Mouse (Mus musculus) right cerebral cortex, postnatal 25 days (tissue): ENCODE measurements around the gene Smpd3.

Experiments
- DNase-seq: peaks from one replicate; pipeline ENCODE4 v3.0.0; 2022

Smpd3 gene

GRCm38 (mm10) chr8:106288732-106289131 lies 49.1 kb downstream of the Smpd3 start:
- no peak for DNase-seq

GRCm38 (mm10) chr8:106287445-106287844 lies 50.3 kb downstream of the Smpd3 start:
- DNase-seq: no peak

- DNase-seq: no peak
Observed at GRCm38 (mm10) chr8:106280844-106281243, 56.9 kb downstream of the Smpd3 start.

- DNase-seq: no peak
Observed at GRCm38 (mm10) chr8:106280154-106280553, 57.6 kb downstream of the Smpd3 start.

- no peak for DNase-seq
Observed at GRCm38 (mm10) chr8:106278367-106279042, 59.3 kb downstream of the Smpd3 start.

GRCm38 (mm10) chr8:106276709-106277317 lies 61.0 kb downstream of the Smpd3 start:
- no peak for DNase-seq

GRCm38 (mm10) chr8:106273468-106273867 lies 64.3 kb downstream of the Smpd3 start:
- no peak for DNase-seq

GRCm38 (mm10) chr8:106271378-106271777 lies 66.4 kb downstream of the Smpd3 start:
- DNase-seq: no peak

- peak; percentile 74 for DNase-seq
Observed at GRCm38 (mm10) chr8:106270804-106271203, 67.0 kb downstream of the Smpd3 start.

GRCm38 (mm10) chr8:106268710-106269346 lies 69.0 kb downstream of the Smpd3 start:
- no peak for DNase-seq

GRCm38 (mm10) chr8:106265398-106265797 lies 72.4 kb downstream of the Smpd3 start:
- DNase-seq: no peak

- DNase-seq: no peak
Observed at GRCm38 (mm10) chr8:106263928-106264327, 73.9 kb downstream of the Smpd3 start.

GRCm38 (mm10) chr8:106262343-106262742 lies 75.4 kb downstream of the Smpd3 start:
- no peak for DNase-seq

GRCm38 (mm10) chr8:106260894-106261293 lies 76.9 kb downstream of the Smpd3 start:
- DNase-seq: no peak

GRCm38 (mm10) chr8:106259579-106260255 lies 78.1 kb downstream of the Smpd3 start:
- no peak for DNase-seq

- DNase-seq: no peak
Observed at GRCm38 (mm10) chr8:106258169-106258568, 79.6 kb downstream of the Smpd3 start.

- DNase-seq: no peak
Observed at GRCm38 (mm10) chr8:106250186-106250585, 87.6 kb downstream of the Smpd3 start.

- DNase-seq: no peak
Observed at GRCm38 (mm10) chr8:106237106-106237505, 100.7 kb downstream of the Smpd3 start.

- no peak for DNase-seq
Observed at GRCm38 (mm10) chr8:106234567-106235261, 103.1 kb downstream of the Smpd3 start.

- DNase-seq: no peak
Observed at GRCm38 (mm10) chr8:106232751-106233150, 105.0 kb downstream of the Smpd3 start.

- DNase-seq: no peak
Observed at GRCm38 (mm10) chr8:106231536-106231935, 106.3 kb downstream of the Smpd3 start.

GRCm38 (mm10) chr8:106226589-106226988 lies 111.2 kb downstream of the Smpd3 start:
- DNase-seq: no peak

- no peak for DNase-seq
Observed at GRCm38 (mm10) chr8:106219620-106220019, 118.2 kb downstream of the Smpd3 start.
